Mouse (Mus musculus) left cerebral cortex, adult 8-10 months (tissue): Measurements from ENCODE around the gene Sox18. TPM values are rescaled to one million over a fixed set of nuclear protein-coding genes. Genes with fewer than 3 reads are reported as not detected.

ENCODE experiments used
- DNase-seq, 2 experiments: peaks; one replicate each; pipeline ENCODE4 v3.0.0; 2022; ENCODE audit warnings: low spot score in 2 of 2
- total RNA-seq, 4 experiments: library from RNA; stranded (reverse); gene quantifications; 2 replicates each; pipeline ENCODE4 v1.2.4; 2022

Gene Sox18
- total RNA-seq, 4 experiments from 2014 or later, result 5.8 to 11.8 (median 7.8) TPM

GRCm38 (mm10) chr2:181648926-181649325 lies 22.5 kb downstream of the Sox18 start:
- DNase-seq, result peak in 1 of 2 experiments; percentile 25

DNA sequence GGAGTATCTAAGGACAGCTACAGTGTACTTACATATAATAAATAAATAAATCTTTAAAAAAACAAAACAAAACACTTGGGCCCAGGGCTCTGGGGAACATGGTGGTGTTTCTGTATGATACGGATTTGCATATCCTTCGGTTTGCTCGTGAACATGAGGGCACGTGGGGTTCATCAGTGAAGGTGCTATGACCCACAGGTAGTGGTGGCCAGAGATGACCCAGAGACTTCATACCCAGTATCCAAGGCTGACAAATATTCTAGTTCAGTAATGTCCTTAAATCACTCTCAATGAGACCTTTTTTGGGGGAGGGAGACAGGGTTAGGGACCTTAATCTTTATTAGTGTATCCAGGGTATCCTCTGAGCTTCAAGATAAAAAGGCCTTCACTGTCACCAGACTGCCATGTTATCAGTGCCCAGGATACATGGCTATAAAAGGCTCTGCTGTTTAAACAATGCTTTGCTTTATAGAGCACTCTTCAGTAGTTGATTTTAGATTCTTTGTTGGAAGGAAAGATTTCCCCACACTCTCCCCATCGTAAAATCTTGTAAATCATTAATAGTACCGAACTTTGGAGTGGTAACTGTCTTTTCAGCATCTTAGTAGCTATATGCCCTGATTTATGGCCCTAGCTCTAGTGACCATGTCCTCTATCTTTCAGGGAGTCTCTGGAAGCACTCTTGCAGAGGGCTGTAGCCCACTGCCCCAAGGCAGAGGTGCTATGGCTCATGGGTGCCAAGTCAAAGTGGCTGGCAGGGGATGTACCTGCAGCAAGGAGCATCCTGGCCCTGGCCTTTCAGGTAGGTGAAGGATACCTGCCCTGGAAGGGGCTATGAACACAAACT lies 24.6 kb downstream of the Sox18 start:
- DNase-seq, result no peak

DNA sequence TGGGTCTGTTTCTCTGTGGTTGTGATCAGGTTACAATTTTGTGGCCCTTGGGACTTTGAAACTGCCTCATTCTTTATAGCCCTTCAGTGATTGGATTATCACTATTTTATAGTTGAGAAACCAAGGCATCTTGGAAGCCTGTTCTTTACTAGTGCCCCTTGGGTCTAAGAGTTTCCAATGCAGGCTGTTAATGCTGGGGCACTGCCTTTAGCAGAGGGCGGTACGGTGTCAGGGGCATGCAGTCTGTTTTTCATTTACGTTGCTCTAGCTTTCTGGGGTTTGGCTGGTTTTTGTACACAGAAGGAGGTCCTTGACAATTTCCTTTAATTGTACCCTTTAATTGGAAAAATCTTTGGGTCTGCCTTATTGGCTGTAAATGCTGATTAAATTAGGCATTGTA lies 25.8 kb downstream of the Sox18 start:
- DNase-seq, result no peak

DNA sequence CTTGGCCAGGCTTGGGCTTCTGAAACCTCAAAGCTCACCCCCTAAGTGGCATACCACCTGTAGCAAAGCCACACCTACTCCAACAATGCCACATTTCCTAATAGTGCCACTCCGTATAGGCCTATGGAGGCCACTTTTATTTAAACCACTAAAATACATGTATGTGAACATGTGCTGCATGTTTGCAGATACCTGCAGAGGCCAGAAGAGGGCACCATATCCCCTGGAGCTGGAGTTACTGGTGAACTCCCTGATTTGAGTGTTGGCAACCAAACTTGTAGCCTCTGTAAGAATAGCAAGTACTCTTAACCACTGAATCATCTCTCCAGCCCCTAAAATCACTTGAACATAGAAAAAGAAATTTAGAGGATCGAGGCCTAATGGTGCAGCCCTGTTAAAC lies 27.1 kb downstream of the Sox18 start:
- peak in 1 of 2 experiments; percentile 21 for DNase-seq

DNA sequence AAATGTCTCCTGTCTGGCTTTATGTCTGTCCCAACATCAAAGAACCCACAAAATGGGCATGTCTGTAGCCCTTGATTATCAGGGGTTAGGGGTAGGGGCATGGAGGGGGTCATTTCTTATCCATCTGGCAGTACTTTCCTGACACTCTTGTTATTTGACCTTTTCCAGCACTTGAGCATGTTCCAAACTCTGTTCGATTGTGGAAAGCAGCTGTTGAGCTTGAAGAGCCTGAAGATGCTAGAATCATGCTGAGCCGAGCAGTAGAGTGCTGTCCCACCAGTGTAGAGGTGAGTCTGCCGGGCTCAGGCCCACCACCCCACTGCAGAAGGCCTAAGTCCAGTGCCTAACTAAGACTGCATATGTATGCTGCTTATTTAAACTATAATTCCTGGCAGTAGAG lies 35.6 kb downstream of the Sox18 start:
- DNase-seq, result no peak

- no peak for DNase-seq
These were observed 38.8 kb downstream of the Sox18 start for GRCm38 (mm10) chr2:181632624-181633023.

DNA sequence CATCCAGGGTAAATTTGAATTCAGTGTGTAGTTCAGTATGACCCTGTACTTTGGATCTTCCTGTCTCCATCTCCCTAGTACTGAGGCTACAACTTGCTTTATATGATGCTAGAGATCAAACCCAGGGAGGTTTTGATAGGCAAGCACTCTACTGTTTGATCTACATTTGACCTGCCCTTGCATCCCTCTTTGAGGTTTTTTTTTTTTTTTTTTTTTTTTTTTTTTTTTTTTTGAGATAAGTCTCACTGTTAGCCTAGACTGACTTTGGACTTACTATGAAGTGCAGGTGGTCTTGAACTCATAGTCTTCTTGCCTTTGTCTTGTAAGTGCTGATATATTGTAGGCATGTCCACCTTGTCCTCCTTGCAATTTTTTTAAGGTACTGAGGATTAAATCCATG lies 43.0 kb downstream of the Sox18 start:
- DNase-seq, result no peak

GRCm38 (mm10) chr2:181623401-181623800 lies 48.0 kb downstream of the Sox18 start:
- DNase-seq, result no peak

Other genes starting within 250 kb of the Sox18 start
- 10 to 100 TPM; 10.9 to 11.9 (median 11.4) TPM for gene Zbtb46, start 212.2 kb downstream of the Sox18 start, total RNA-seq
- not detected for gene Abhd16b, start 178.4 kb downstream of the Sox18 start, total RNA-seq
- gene Tpd52l2, start 174.5 kb downstream of the Sox18 start, total RNA-seq, result 10 to 100 TPM; 71.5 to 81.3 (median 74.0) TPM
- 100 to 1,000 TPM; 277 to 310 (median 297) TPM for gene Dnajc5, start 151.2 kb downstream of the Sox18 start, total RNA-seq
- 10 to 100 TPM; 53.5 to 80.6 (median 63.6) TPM for gene Uckl1, start 86.7 kb downstream of the Sox18 start, total RNA-seq
- gene Prpf6, start 79.8 kb downstream of the Sox18 start, total RNA-seq, result 10 to 100 TPM; 54.0 to 60.9 (median 56.7) TPM
- gene Zfp512b, start 78.8 kb downstream of the Sox18 start, total RNA-seq, result 10 to 100 TPM; 68.9 to 94.3 (median 77.1) TPM
- gene Samd10, start 72.4 kb downstream of the Sox18 start, total RNA-seq, result 10 to 100 TPM; 19.6 to 22.3 (median 21.6) TPM
- gene Gm29797, start 14.6 kb downstream of the Sox18 start, total RNA-seq, result 1 to 10 TPM in 1 of 4 experiments, under 1 TPM in 2, not detected in 1; 0.53 to 1.2 (median 0.62) TPM
- gene Tcea2, start 8.7 kb upstream of the Sox18 start, total RNA-seq, result 10 to 100 TPM; 64.2 to 70.0 (median 65.5) TPM
- 10 to 100 TPM; 21.9 to 35.9 (median 26.8) TPM for gene Rgs19, start 22.3 kb upstream of the Sox18 start, total RNA-seq
- gene Lkaaear1, start 26.8 kb upstream of the Sox18 start, total RNA-seq, result not detected
- gene Oprl1, start 43.4 kb upstream of the Sox18 start, total RNA-seq, result 10 to 100 TPM; 47.1 to 59.7 (median 55.7) TPM
- 10 to 100 TPM; 14.7 to 25.9 (median 18.6) TPM for gene Myt1, start 91.7 kb upstream of the Sox18 start, total RNA-seq
- gene Pcmtd2, start 166.2 kb upstream of the Sox18 start, total RNA-seq, result 10 to 100 TPM; 76.1 to 84.1 (median 81.7) TPM
- gene Polr3k, start 192.7 kb upstream of the Sox18 start, total RNA-seq, result 10 to 100 TPM; 26.0 to 31.5 (median 29.8) TPM